Mouse (Mus musculus): ENCODE data around the gene Adam15. TPM values are rescaled to one million over a fixed set of nuclear protein-coding genes. Genes with fewer than 3 reads are reported as not detected.

Gene Adam15
- total and polyA plus RNA-seq, 2 experiments from 2014 or later, result 53.3 to 56.4 TPM

- no peak overlapping the region for H3K27ac ChIP-seq (ENCODE audit: low read depth, low read length)
- H3K9me3 ChIP-seq (ENCODE audit: low read length), result no peaks in the 10 kb centered on the region
- H3K4me2 ChIP-seq (ENCODE audit: low read depth), result no peak overlapping the region
- no peak for DNase-seq
- WGBS, result 92% methylated on average over 8 of the region's 8 CpGs
- no peaks in the 10 kb centered on the region for H3K4me1 ChIP-seq (ENCODE audit: insufficient read depth)
- TF ChIP-seq CTCF (IDR thresholded peaks at IDR 0.05; ENCODE audit: low read depth), result no peak
- H3K9ac ChIP-seq, result no peak overlapping the region
- H3K27me3 ChIP-seq (ENCODE audit: insufficient read depth, low read length), result no peaks in the 10 kb centered on the region
- H3K4me3 ChIP-seq (ENCODE audit: low read depth, low read length), result no peak overlapping the region
- no peak for ATAC-seq
- no peaks in the 10 kb centered on the region for H3K36me3 ChIP-seq (ENCODE audit: insufficient read depth)
Observed at GRCm38 (mm10) chr3:89325882-89326281, 23.9 kb downstream of the Adam15 start.

GRCm38 (mm10) chr3:89322514-89323165, 27.2 kb downstream of the Adam15 start, which contains the start of gene Efna3:
TSS of gene Efna3 (minus strand) at chr3:89322965.
- WGBS, result 2% methylated on average over 43 of the region's 53 CpGs
- no peak for TF ChIP-seq CTCF (IDR thresholded peaks at IDR 0.05; ENCODE audit: low read depth)
- H3K4me3 ChIP-seq (ENCODE audit: low read depth, low read length), result peak within 1 kb of the TSS; percentile 68

GRCm38 (mm10) chr3:89322131-89322500, 27.7 kb downstream of the Adam15 start:
- DNase-seq, result no peak
- Histone ChIP-seq H3K9ac (peak overlapping the region; percentile 90), H3K27me3 (ENCODE audit: insufficient read depth, low read length) (no peaks in the 10 kb centered on the region), H3K4me1 (ENCODE audit: insufficient read depth) (peaks cover 11% of the 10 kb centered on the region), H3K4me3 (ENCODE audit: low read depth, low read length) (peak overlapping the region; percentile 68), H3K4me2 (ENCODE audit: low read depth) (peak overlapping the region; percentile 77), H3K9me3 (ENCODE audit: low read length) (no peaks in the 10 kb centered on the region), H3K36me3 (ENCODE audit: insufficient read depth) (no peaks in the 10 kb centered on the region), H3K27ac (ENCODE audit: low read depth, low read length) (peak overlapping the region; percentile 97)
- ATAC-seq, result no peak
- TF ChIP-seq CTCF (IDR thresholded peaks at IDR 0.05; ENCODE audit: low read depth), result no peak
- 2% methylated on average over 14 of the region's 14 CpGs for WGBS

More at GRCm38 (mm10) chr3:89322514-89323165, 27.2 kb downstream of the Adam15 start, which contains the start of gene Efna3:
- Histone ChIP-seq H3K9me3 (ENCODE audit: low read length) (no peaks in the 10 kb centered on the region), H3K9ac (peak within 1 kb of the TSS; percentile 90), H3K36me3 (ENCODE audit: insufficient read depth) (no peaks in the 10 kb centered on the region), H3K4me1 (ENCODE audit: insufficient read depth) (peaks cover 7% of the 10 kb centered on the region; the same call in 1 of the 2 replicates), H3K27ac (ENCODE audit: low read depth, low read length) (peak within 1 kb of the TSS; percentile 97), H3K27me3 (ENCODE audit: insufficient read depth, low read length) (no peaks in the 10 kb centered on the region), H3K4me2 (ENCODE audit: low read depth) (peak within 1 kb of the TSS; percentile 77)
- ATAC-seq (peak; percentile 47), DNase-seq (peak; percentile 96)

GRCm38 (mm10) chr3:89321183-89322130, 28.3 kb downstream of the Adam15 start:
- DNase-seq (peak; percentile 71), ATAC-seq (peak; percentile 36)
- 3% methylated on average over 65 of the region's 66 CpGs for WGBS
- TF ChIP-seq CTCF (IDR thresholded peaks at IDR 0.05; ENCODE audit: low read depth), result 0 out of 2 replicates have a peak, but pooled peaks have one; percentile 5
- H3K4me1 ChIP-seq (ENCODE audit: insufficient read depth), result peaks cover 13% of the 10 kb centered on the region
- H3K4me3 ChIP-seq (ENCODE audit: low read depth, low read length), result peak overlapping the region; percentile 68
- no peaks in the 10 kb centered on the region for H3K27me3 ChIP-seq (ENCODE audit: insufficient read depth, low read length)
- H3K4me2 ChIP-seq (ENCODE audit: low read depth), result peak overlapping the region; percentile 77
- peak overlapping the region; percentile 97 for H3K27ac ChIP-seq (ENCODE audit: low read depth, low read length)
- H3K36me3 ChIP-seq (ENCODE audit: insufficient read depth), result no peaks in the 10 kb centered on the region
- H3K9ac ChIP-seq, result peak overlapping the region; percentile 90
- no peaks in the 10 kb centered on the region for H3K9me3 ChIP-seq (ENCODE audit: low read length)

GRCm38 (mm10) chr3:89320581-89321182, 29.1 kb downstream of the Adam15 start:
- peak; percentile 34 for ATAC-seq
- peak; percentile 81 for DNase-seq
- Histone ChIP-seq H3K27me3 (ENCODE audit: insufficient read depth, low read length) (no peaks in the 10 kb centered on the region), H3K4me1 (ENCODE audit: insufficient read depth) (peaks cover 13% of the 10 kb centered on the region), H3K9me3 (ENCODE audit: low read length) (no peaks in the 10 kb centered on the region), H3K9ac (peak overlapping the region; percentile 90), H3K4me2 (ENCODE audit: low read depth) (peak overlapping the region; percentile 77), H3K4me3 (ENCODE audit: low read depth, low read length) (peak overlapping the region; percentile 68), H3K27ac (ENCODE audit: low read depth, low read length) (peak overlapping the region; percentile 97), H3K36me3 (ENCODE audit: insufficient read depth) (no peaks in the 10 kb centered on the region)
- WGBS, result under 1% methylated on average over 40 of the region's 41 CpGs
- TF ChIP-seq CTCF (IDR thresholded peaks at IDR 0.05; ENCODE audit: low read depth), result no peak

GRCm38 (mm10) chr3:89319591-89320350, 30.0 kb downstream of the Adam15 start:
- DNase-seq, result peak; percentile 86
- Histone ChIP-seq H3K4me2 (ENCODE audit: low read depth) (peak overlapping the region; percentile 77), H3K27me3 (ENCODE audit: insufficient read depth, low read length) (no peaks in the 10 kb centered on the region), H3K4me1 (ENCODE audit: insufficient read depth) (peaks cover 13% of the 10 kb centered on the region), H3K9me3 (ENCODE audit: low read length) (no peaks in the 10 kb centered on the region), H3K27ac (ENCODE audit: low read depth, low read length) (peak overlapping the region; percentile 97), H3K4me3 (ENCODE audit: low read depth, low read length) (peak overlapping the region; percentile 68), H3K9ac (peak overlapping the region; percentile 90), H3K36me3 (ENCODE audit: insufficient read depth) (peaks cover 8% of the 10 kb centered on the region)
- TF ChIP-seq CTCF (IDR thresholded peaks at IDR 0.05; ENCODE audit: low read depth), result no peak; the same call in 1 of the 2 replicates
- 2% methylated on average over 57 of the region's 58 CpGs for WGBS
- ATAC-seq, result peak; percentile 49

Data from forebrain, postnatal 0 days (tissue).